Mouse (Mus musculus) T-cell, adult 2 months (primary cell): ENCODE measurements around the gene Lamtor2.
A peak's percentile ranks its signal among the peaks of the same experiment; 100 is the strongest.

ENCODE experiments used
- DNase-seq: peaks from one replicate; pipeline ENCODE4 v3.0.0; 2022; ENCODE audit warnings: low spot score

Gene Lamtor2

GRCm38 (mm10) chr3:88542486-88542885 lies 10.4 kb downstream of the Lamtor2 start:
- DNase-seq = no peak

- DNase-seq = no peak
Measured at GRCm38 (mm10) chr3:88541622-88542401, 11.1 kb downstream of the Lamtor2 start.

- no peak for DNase-seq
Measured at GRCm38 (mm10) chr3:88540085-88540484, 12.8 kb downstream of the Lamtor2 start.

- no peak for DNase-seq
Measured at GRCm38 (mm10) chr3:88539397-88539796, 13.5 kb downstream of the Lamtor2 start.

GRCm38 (mm10) chr3:88538271-88539145 lies 14.4 kb downstream of the Lamtor2 start:
- no peak for DNase-seq

GRCm38 (mm10) chr3:88537146-88537545 lies 15.7 kb downstream of the Lamtor2 start:
- DNase-seq = no peak

GRCm38 (mm10) chr3:88536103-88536930 lies 16.6 kb downstream of the Lamtor2 start:
- DNase-seq = no peak

GRCm38 (mm10) chr3:88535527-88535926 lies 17.3 kb downstream of the Lamtor2 start:
- DNase-seq = no peak

GRCm38 (mm10) chr3:88535005-88535404 lies 17.9 kb downstream of the Lamtor2 start:
- no peak for DNase-seq

GRCm38 (mm10) chr3:88533706-88534105 lies 19.2 kb downstream of the Lamtor2 start:
- no peak for DNase-seq

GRCm38 (mm10) chr3:88532689-88533511 lies 20.0 kb downstream of the Lamtor2 start:
- no peak for DNase-seq

GRCm38 (mm10) chr3:88532299-88532674 lies 20.6 kb downstream of the Lamtor2 start, which contains the start of gene Mex3a:
TSS of gene Mex3a (plus strand) at chr3:88532395.
- no peak for DNase-seq

GRCm38 (mm10) chr3:88531348-88532298 lies 21.3 kb downstream of the Lamtor2 start:
- peak; percentile 82 for DNase-seq

- DNase-seq = no peak
Measured at GRCm38 (mm10) chr3:88530082-88530864, 22.6 kb downstream of the Lamtor2 start.

GRCm38 (mm10) chr3:88529204-88530000 lies 23.5 kb downstream of the Lamtor2 start:
- DNase-seq = no peak

- no peak for DNase-seq
Measured at GRCm38 (mm10) chr3:88528646-88529045, 24.2 kb downstream of the Lamtor2 start.

- DNase-seq = no peak
Measured at GRCm38 (mm10) chr3:88527565-88527964, 25.3 kb downstream of the Lamtor2 start.
